Mouse (Mus musculus) CH12.LX (cell line): ENCODE measurements around the gene Nudt22.

Experiments
- CTCF ChIP-seq, 2 experiments: IDR thresholded peaks in 1 of 2; conservative IDR thresholded peaks in 1 of 2; 2 replicates each; pipeline ENCODE4 v1.5.1; 2011 to 2012; ENCODE audit warnings: low read depth in 2 of 2, low read length in 2 of 2, improper control_type of control experiment in 1 of 2, inconsistent platforms in 1 of 2, mild to moderate bottlenecking in 1 of 2, moderate library complexity in 1 of 2
- EP300 ChIP-seq: IDR thresholded peaks from 2 replicates; pipeline ENCODE4 v1.6.1; 2011; ENCODE audit warnings: low read length, improper control_type of control experiment
- GABPA ChIP-seq: IDR thresholded peaks from 2 replicates; pipeline ENCODE4 v1.6.1; 2012; ENCODE audit warnings: low read depth, low read length, improper control_type of control experiment, inconsistent platforms; ENCODE audit not compliant: insufficient replicate concordance
- IRF4 ChIP-seq: IDR thresholded peaks from 2 replicates; pipeline ENCODE4 v1.6.1; 2014; ENCODE audit warnings: low read depth, mild to moderate bottlenecking, inconsistent platforms, low read length, improper control_type of control experiment
- POLR2A ChIP-seq: IDR thresholded peaks from 2 replicates; pipeline ENCODE4 v1.6.1; 2011; ENCODE audit warnings: low read depth, mild to moderate bottlenecking, improper control_type of control experiment, low read length
- RCOR1 ChIP-seq: conservative IDR thresholded peaks from 2 replicates; pipeline ENCODE4 v1.6.1; 2012; ENCODE audit warnings: low read depth, mild to moderate bottlenecking, inconsistent platforms, low read length, improper control_type of control experiment
- UBTF ChIP-seq: IDR thresholded peaks from 2 replicates; pipeline ENCODE4 v1.6.1; 2012; ENCODE audit warnings: low read depth, mild to moderate bottlenecking, inconsistent platforms, low read length, improper control_type of control experiment, moderate library complexity
- USF1 ChIP-seq: IDR thresholded peaks from 2 replicates; pipeline ENCODE4 v1.6.1; 2014; ENCODE audit warnings: low read depth, mild to moderate bottlenecking, inconsistent platforms, low read length, improper control_type of control experiment
- USF2 ChIP-seq: conservative IDR thresholded peaks from 2 replicates; pipeline ENCODE4 v1.6.1; 2011; ENCODE audit warnings: low read depth, low read length, improper control_type of control experiment
- ZC3H11A ChIP-seq: IDR thresholded peaks from 2 replicates; pipeline ENCODE4 v1.6.1; 2012; ENCODE audit warnings: low read depth, mild to moderate bottlenecking, inconsistent platforms, low read length, improper control_type of control experiment

- TF ChIP-seq EP300 (no peak), POLR2A (no peak), CTCF (conservative IDR thresholded peaks at IDR 0.05 in 1 of 2, IDR thresholded peaks at IDR 0.05 in 1 of 2; ENCODE audit: low read depth in 2 of 2, low read length in 2 of 2) (no peak), USF1 (no peak), GABPA (no peak), UBTF (no peak), RCOR1 (no peak), IRF4 (no peak), ZC3H11A (no peak), USF2 (no peak)
Observed at GRCm38 (mm10) chr19:6995255-6995991, 494 bp downstream of the Nudt22 start.
